Mouse (Mus musculus) ES-Bruce4 (cell line): ENCODE measurements at regions not wholly inside any gene's neighbourhood (a gene's known extent, or its start where the extent isn't known, plus 50 kb on each side); places are given as distances from the start of the nearest gene placed in this dataset.

ENCODE experiments used
- CTCF ChIP-seq: IDR thresholded peaks from one replicate; pipeline ENCODE4 v1.8.1; 2011; ENCODE audit warnings: low read depth, low read length
- EP300 ChIP-seq: IDR thresholded peaks from 2 replicates; pipeline ENCODE4 v1.6.1; 2011; ENCODE audit warnings: low read depth, low read length; ENCODE audit not compliant: insufficient read depth
- POLR2A ChIP-seq: IDR thresholded peaks from one replicate; pipeline ENCODE4 v1.8.1; 2011; ENCODE audit warnings: low read length; ENCODE audit not compliant: insufficient read depth

GRCm38 (mm10) chr10:111388545-111389320 is 84.3 kb upstream of the Nap1l1 start:
- TF ChIP-seq CTCF (no peak), EP300 (no peak), POLR2A (no peak)
